Mouse (Mus musculus) right cerebral cortex, postnatal 14 days (tissue): ENCODE results near the gene Lpin1.
A peak's percentile ranks its signal among the peaks of the same experiment; 100 is the strongest.

Source experiments
- DNase-seq: peaks from one replicate; pipeline ENCODE4 v3.0.0; 2022

The Lpin1 gene

GRCm38 (mm10) chr12:16515183-16515582, 95.6 kb downstream of the Lpin1 start:
- peak; percentile 30 for DNase-seq

DNA sequence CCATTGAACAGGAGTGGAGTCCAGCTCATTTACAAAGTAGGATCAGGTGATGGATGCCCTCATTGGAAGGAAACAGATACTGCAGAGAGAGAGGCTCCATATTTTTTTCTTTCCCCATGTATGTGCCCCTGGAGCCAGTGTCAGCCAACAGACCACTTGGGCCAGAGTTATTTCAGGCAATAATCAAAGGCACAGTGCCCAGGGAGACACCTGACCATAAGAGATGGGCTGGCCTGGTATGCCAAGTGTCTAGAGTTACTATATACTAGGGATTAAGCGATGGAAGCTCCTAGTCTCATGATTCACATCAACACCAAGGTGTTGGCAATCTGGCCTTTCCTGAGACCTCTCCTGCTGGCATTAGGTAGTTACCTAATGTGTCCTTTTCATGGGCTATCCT, 97.8 kb downstream of the Lpin1 start:
- DNase-seq = no peak

DNA sequence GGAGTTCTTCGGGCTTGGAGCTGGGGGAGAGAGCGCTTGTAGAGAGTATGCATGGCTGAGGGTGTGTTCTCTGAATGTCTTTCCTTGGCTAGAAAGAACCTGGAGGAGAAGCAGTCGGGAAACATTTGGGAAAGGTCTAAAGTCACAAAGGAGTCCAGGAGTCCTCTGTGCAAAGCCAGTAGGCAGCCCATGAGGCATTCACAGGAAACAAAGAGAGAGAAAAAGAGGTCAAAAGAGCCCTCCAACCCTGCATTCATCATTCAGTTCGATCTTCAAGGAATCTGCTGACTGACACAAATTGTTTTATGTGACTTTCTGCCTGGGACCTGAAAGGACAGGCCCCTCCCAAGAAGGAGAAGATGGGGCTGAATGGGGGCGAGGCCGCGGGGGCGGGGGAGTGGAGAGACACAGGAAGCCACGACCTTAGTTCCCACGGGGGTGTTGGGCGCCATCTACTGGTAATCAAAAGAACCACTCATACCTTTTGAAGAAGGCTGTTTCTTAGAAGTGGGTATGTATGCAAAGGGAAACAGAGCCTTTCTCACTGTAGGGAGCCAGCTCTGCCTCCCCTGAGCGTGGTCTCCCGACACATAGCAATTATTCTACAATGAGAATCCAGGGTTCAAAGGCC, 101.5 kb downstream of the Lpin1 start:
- DNase-seq = peak; percentile 52

DNA sequence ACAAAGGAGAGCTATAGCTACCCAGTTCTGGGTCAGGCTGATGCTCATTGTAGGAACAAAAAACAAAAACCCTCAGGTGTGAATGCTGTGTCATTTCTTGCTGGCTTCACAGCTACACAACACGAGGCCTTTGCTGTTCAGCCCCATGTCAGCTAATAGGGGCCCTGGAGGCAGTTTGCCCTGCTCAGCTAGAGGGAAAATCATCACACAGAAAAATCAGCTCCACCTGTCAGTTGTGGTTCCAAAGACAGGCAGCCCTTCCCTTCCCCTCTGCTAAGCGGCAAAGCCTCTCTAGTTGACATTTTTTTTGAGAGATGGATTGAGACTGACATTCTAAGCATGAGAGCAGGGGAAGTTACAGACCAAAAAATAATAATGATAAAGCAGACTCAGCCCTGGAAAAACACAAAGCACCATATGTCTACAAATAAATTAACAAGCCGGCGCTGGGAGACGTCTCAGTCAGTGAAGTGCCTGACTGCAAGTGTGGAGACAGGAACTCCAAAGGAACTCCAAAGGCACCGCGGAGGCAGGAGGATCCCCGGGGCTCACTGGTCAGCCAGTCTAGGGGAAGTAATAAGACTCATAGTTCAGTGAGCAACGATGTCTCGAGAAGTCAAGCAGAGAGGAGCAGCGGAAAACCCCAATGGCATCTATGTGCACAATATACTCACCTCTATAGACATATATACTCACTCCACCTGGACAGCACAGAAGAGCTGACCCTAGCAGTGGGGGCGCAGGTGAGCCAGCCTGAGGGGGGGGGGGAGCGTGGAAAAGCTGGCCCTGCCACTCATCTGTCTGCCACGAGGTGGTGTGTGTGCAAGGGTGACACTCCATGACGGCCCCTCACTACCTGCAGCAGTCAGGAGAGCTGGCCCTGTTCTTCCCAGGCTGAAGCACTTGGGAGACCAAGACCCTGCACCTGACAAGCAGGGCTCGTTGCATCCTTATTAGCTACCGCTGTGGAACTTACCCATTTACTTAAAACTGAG, 103.7 kb downstream of the Lpin1 start:
- no peak for DNase-seq

GRCm38 (mm10) chr12:16504244-16504643, 106.5 kb downstream of the Lpin1 start:
- DNase-seq = no peak

DNA sequence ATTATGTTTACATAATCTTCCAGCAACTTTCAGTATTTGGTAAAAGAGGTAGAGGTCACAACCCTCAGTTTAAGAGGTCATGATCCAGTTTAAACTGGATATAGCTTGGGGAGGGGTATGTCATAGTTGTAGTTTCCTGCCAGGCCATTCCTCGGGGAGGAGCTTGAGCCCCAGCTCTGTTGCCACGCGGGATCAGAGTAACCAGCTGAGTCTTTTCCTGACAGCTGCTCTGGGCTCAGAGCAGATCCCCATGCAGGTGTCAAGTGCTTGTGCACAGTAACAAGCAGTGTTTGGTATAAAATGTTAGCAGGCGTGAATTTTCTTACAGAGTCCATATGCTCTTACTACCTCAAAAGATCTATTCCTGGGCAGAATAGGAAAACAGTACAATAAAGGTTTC, 112.8 kb downstream of the Lpin1 start:
- DNase-seq = no peak

- DNase-seq = no peak
Measured at GRCm38 (mm10) chr12:16492713-16493112, 118.1 kb downstream of the Lpin1 start.

DNA sequence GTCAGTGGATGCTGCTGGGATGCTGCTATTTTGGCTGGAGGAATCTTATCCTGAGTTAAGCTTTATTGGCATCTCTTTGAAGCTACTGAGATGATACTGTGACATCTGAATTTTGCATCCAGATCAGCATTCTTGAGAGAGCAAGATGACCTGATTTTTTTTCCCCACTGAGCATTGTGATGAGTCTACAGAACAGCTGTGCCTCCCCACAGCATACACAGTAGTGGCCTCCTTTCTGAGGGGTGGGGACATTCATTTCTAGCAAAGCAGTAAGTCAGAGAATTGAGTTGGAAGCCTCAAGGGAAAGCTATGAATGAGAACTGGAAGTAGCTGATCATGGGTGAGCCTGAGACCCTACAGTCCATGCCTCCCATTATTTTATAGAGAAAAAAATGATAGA, 121.9 kb downstream of the Lpin1 start:
- DNase-seq = no peak

- no peak for DNase-seq
Measured at GRCm38 (mm10) chr12:16487453-16487852, 123.3 kb downstream of the Lpin1 start.
